Mouse (Mus musculus) hindbrain, embryonic 13.5 days (tissue): ENCODE results near the gene Trib3. TPM values are rescaled to one million over a fixed set of nuclear protein-coding genes. Genes with fewer than 3 reads are reported as not detected.

ENCODE experiments used
- ATAC-seq: fragments of 200-750 bp; cut with Nextera tagmentation; 2 replicates; pipeline ENCODE4 v1.8.0; 2017; ENCODE audit warnings: moderate TSS enrichment; ENCODE audit not compliant: low FRiP score
- H3K27ac ChIP-seq: fragments of 300-500 bp; sonication (generic); 2 replicates; pipeline ENCODE4 v1.5.1; 2015; ENCODE audit warnings: inconsistent platforms, mild to moderate bottlenecking, moderate library complexity
- H3K27me3 ChIP-seq: fragments of 300-500 bp; sonication (generic); 2 replicates; pipeline ENCODE4 v1.6.1; 2015; ENCODE audit warnings: mild to moderate bottlenecking, inconsistent platforms
- H3K36me3 ChIP-seq: fragments of 300-500 bp; sonication (generic); 2 replicates; pipeline ENCODE4 v1.6.1; 2015; ENCODE audit warnings: mild to moderate bottlenecking, inconsistent platforms
- H3K4me1 ChIP-seq: fragments of 300-500 bp; sonication (generic); replicated peaks from 2 replicates; pipeline ENCODE4 v1.6.1; 2015; ENCODE audit warnings: inconsistent platforms
- H3K4me2 ChIP-seq: fragments of 300-500 bp; sonication (generic); 2 replicates; pipeline ENCODE4 v1.6.1; 2015; ENCODE audit warnings: inconsistent platforms, mild to moderate bottlenecking, moderate library complexity
- H3K4me3 ChIP-seq: fragments of 300-500 bp; sonication (generic); 2 replicates; pipeline ENCODE4 v1.5.1; 2015; ENCODE audit warnings: mild to moderate bottlenecking, inconsistent platforms
- H3K9ac ChIP-seq: fragments of 300-500 bp; sonication (generic); 2 replicates; pipeline ENCODE4 v1.6.1; 2015; ENCODE audit warnings: mild to moderate bottlenecking, inconsistent platforms
- H3K9me3 ChIP-seq: fragments of 300-500 bp; sonication (generic); 2 replicates; pipeline ENCODE4 v1.6.1; 2016; ENCODE audit warnings: inconsistent platforms
- WGBS: fragments of 180-500 bp; shearing (Covaris S2); methylation state at CpG from one replicate; pipeline ENCODE4 v1.1.7; 2015; 5-methylcytosine and 5-hydroxymethylcytosine counted together
- polyA plus RNA-seq: library from polyadenylated mRNA; unstranded; fragments of >200 nt; fragmentation: Nextera tagmentation; extraction: Ambion mirVana; gene quantifications from 2 replicates; pipeline ENCODE4 v1.2.1, GENCODE M21; 2015

Trib3 gene
- polyA plus RNA-seq, 1 experiment from 2014 or later: 0.97 TPM

GRCm38 (mm10) chr2:152344361-152344760 is 529 bp upstream of the Trib3 start:
- Histone ChIP-seq H3K27ac (no peak overlapping the region), H3K36me3 (no peaks in the 10 kb centered on the region), H3K9ac (peak overlapping the region; percentile 76), H3K4me2 (peak overlapping the region; percentile 81), H3K9me3 (no peaks in the 10 kb centered on the region), H3K4me1 (peaks cover 16% of the 10 kb centered on the region), H3K4me3 (peak overlapping the region; percentile 52), H3K27me3 (peaks cover 12% of the 10 kb centered on the region)
- 12% methylated on average over 10 of the region's 10 CpGs for WGBS
- ATAC-seq: 0 out of 2 replicates have a peak, but pooled peaks have one; percentile 29

GRCm38 (mm10) chr2:152339631-152340179 is 4.1 kb downstream of the Trib3 start:
- H3K4me3 ChIP-seq: no peak overlapping the region
- peaks cover 16% of the 10 kb centered on the region for H3K4me1 ChIP-seq
- no peak for ATAC-seq
- no peak overlapping the region for H3K4me2 ChIP-seq
- WGBS: 86% methylated on average over 22 of the region's 22 CpGs
- no peaks in the 10 kb centered on the region for H3K36me3 ChIP-seq
- no peak overlapping the region for H3K9ac ChIP-seq
- no peaks in the 10 kb centered on the region for H3K9me3 ChIP-seq
- no peak overlapping the region for H3K27ac ChIP-seq
- H3K27me3 ChIP-seq: peaks cover 5% of the 10 kb centered on the region; the same call in 1 of the 2 replicates

GRCm38 (mm10) chr2:152338319-152338718 is 5.5 kb downstream of the Trib3 start:
- ATAC-seq: no peak
- Histone ChIP-seq H3K4me3 (no peak overlapping the region), H3K4me1 (peaks cover 5% of the 10 kb centered on the region; the same call in 1 of the 2 replicates), H3K4me2 (no peak overlapping the region), H3K27me3 (peaks cover 5% of the 10 kb centered on the region; the same call in 1 of the 2 replicates), H3K9ac (no peak overlapping the region), H3K36me3 (no peaks in the 10 kb centered on the region), H3K9me3 (no peaks in the 10 kb centered on the region), H3K27ac (no peak overlapping the region)
- 83% methylated on average over 13 of the region's 13 CpGs for WGBS

GRCm38 (mm10) chr2:152337591-152338212 is 6.1 kb downstream of the Trib3 start:
- Histone ChIP-seq H3K9me3 (no peaks in the 10 kb centered on the region), H3K27ac (no peak overlapping the region), H3K4me2 (no peak overlapping the region), H3K4me1 (peaks cover 2% of the 10 kb centered on the region; the same call in 1 of the 2 replicates), H3K27me3 (peaks cover 4% of the 10 kb centered on the region; the same call in 1 of the 2 replicates), H3K36me3 (no peaks in the 10 kb centered on the region), H3K4me3 (no peak overlapping the region), H3K9ac (no peak overlapping the region)
- no peak for ATAC-seq
- WGBS: 91% methylated on average over 11 of the region's 11 CpGs

GRCm38 (mm10) chr2:152336856-152337255 is 7.0 kb downstream of the Trib3 start:
- Histone ChIP-seq H3K4me1 (peaks cover 4% of the 10 kb centered on the region; the same call in 1 of the 2 replicates), H3K27ac (no peak overlapping the region), H3K27me3 (no peaks in the 10 kb centered on the region; the same call in 1 of the 2 replicates), H3K4me2 (no peak overlapping the region), H3K36me3 (no peaks in the 10 kb centered on the region), H3K9ac (no peak overlapping the region), H3K4me3 (no peak overlapping the region), H3K9me3 (no peaks in the 10 kb centered on the region)
- WGBS: 86% methylated on average over 1 of the region's 1 CpGs
- ATAC-seq: no peak

GRCm38 (mm10) chr2:152335289-152335820 is 8.5 kb downstream of the Trib3 start:
- H3K27ac ChIP-seq: no peak overlapping the region
- no peaks in the 10 kb centered on the region; the same call in 1 of the 2 replicates for H3K27me3 ChIP-seq
- H3K4me1 ChIP-seq: peaks cover 19% of the 10 kb centered on the region
- H3K4me2 ChIP-seq: no peak overlapping the region
- H3K4me3 ChIP-seq: no peak overlapping the region
- no peak for ATAC-seq
- WGBS: 50% methylated on average over 11 of the region's 11 CpGs
- H3K9ac ChIP-seq: no peak overlapping the region
- no peaks in the 10 kb centered on the region for H3K36me3 ChIP-seq
- no peaks in the 10 kb centered on the region for H3K9me3 ChIP-seq

GRCm38 (mm10) chr2:152333345-152334006 is 10.4 kb downstream of the Trib3 start:
- Histone ChIP-seq H3K27ac (no peak overlapping the region), H3K27me3 (no peaks in the 10 kb centered on the region; the same call in 1 of the 2 replicates), H3K9ac (no peak overlapping the region), H3K9me3 (no peaks in the 10 kb centered on the region), H3K4me1 (peaks cover 30% of the 10 kb centered on the region), H3K4me2 (no peak overlapping the region), H3K36me3 (peaks cover 14% of the 10 kb centered on the region), H3K4me3 (no peak overlapping the region)
- WGBS: 75% methylated on average over 4 of the region's 4 CpGs
- no peak for ATAC-seq

- WGBS: under 1% methylated on average over 53 of the region's 54 CpGs
- H3K9ac ChIP-seq: peak within 1 kb of the TSS; percentile 93
- H3K36me3 ChIP-seq: peaks cover 25% of the 10 kb centered on the region
- H3K4me1 ChIP-seq: peaks cover 33% of the 10 kb centered on the region
- ATAC-seq: peak; percentile 95
- no peaks in the 10 kb centered on the region; the same call in 1 of the 2 replicates for H3K27me3 ChIP-seq
- peak within 1 kb of the TSS; percentile 86 for H3K27ac ChIP-seq
- H3K4me3 ChIP-seq: peak within 1 kb of the TSS; percentile 86
- no peaks in the 10 kb centered on the region for H3K9me3 ChIP-seq
- H3K4me2 ChIP-seq: peak within 1 kb of the TSS; percentile 90
Observed at GRCm38 (mm10) chr2:152332101-152332825, 11.6 kb downstream of the Trib3 start, which contains the start of gene Rbck1. TSS of gene Rbck1 (minus strand) at chr2:152332653.

GRCm38 (mm10) chr2:152330858-152331423 is 12.9 kb downstream of the Trib3 start:
- no peak for ATAC-seq
- Histone ChIP-seq H3K36me3 (peaks cover 38% of the 10 kb centered on the region), H3K4me1 (peaks cover 33% of the 10 kb centered on the region), H3K27ac (no peak overlapping the region), H3K4me2 (peak overlapping the region; percentile 90), H3K27me3 (no peaks in the 10 kb centered on the region), H3K4me3 (peak overlapping the region; percentile 86), H3K9me3 (no peaks in the 10 kb centered on the region), H3K9ac (peak overlapping the region; percentile 93)
- 77% methylated on average over 7 of the region's 7 CpGs for WGBS

- 86% methylated on average over 5 of the region's 5 CpGs for WGBS
- Histone ChIP-seq H3K4me3 (no peak overlapping the region), H3K9ac (no peak overlapping the region), H3K9me3 (no peaks in the 10 kb centered on the region), H3K36me3 (peaks cover 68% of the 10 kb centered on the region), H3K27ac (no peak overlapping the region), H3K4me1 (peaks cover 33% of the 10 kb centered on the region), H3K27me3 (no peaks in the 10 kb centered on the region), H3K4me2 (no peak overlapping the region)
- no peak for ATAC-seq
Observed at GRCm38 (mm10) chr2:152327980-152328379, 15.9 kb downstream of the Trib3 start.

GRCm38 (mm10) chr2:152326654-152327053 is 17.2 kb downstream of the Trib3 start:
- WGBS: 86% methylated on average over 8 of the region's 8 CpGs
- no peaks in the 10 kb centered on the region for H3K9me3 ChIP-seq
- H3K27me3 ChIP-seq: no peaks in the 10 kb centered on the region
- ATAC-seq: no peak
- no peak overlapping the region for H3K9ac ChIP-seq
- no peak overlapping the region for H3K27ac ChIP-seq
- H3K4me3 ChIP-seq: no peak overlapping the region
- H3K4me2 ChIP-seq: no peak overlapping the region
- H3K4me1 ChIP-seq: peaks cover 27% of the 10 kb centered on the region
- H3K36me3 ChIP-seq: peaks cover 81% of the 10 kb centered on the region
